Mouse (Mus musculus): ENCODE measurements around the gene Abhd16a. TPM values are rescaled to one million over a fixed set of nuclear protein-coding genes. Genes with fewer than 3 reads are reported as not detected.

Abhd16a gene
- polyA plus RNA-seq, 1 experiment from 2014 or later, result 77.3 TPM

DNA sequence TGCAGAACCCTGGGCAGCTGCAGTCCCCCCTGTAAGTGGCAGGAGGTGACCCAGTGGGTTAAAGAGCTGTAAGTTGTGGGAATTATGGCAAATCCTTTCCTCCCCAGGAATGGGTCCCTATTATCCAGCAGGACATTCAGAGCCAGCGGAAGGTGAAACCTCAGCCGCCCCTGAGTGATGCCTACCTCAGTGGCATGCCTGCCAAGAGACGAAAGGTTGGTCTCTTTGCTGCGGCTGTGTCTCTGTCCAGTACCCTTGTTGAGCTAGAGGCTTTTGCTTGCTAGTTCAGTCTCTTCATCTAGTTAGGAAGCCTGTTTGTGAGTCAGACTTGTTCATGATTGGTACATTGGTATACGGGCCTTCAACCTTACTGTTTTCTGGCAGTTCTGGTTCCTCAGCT lies 57.1 kb downstream of the Abhd16a start:
- ChIA-PET POLR2A (interaction anchor here (1.8 to 3.7 kb wide), 2 partner anchors 9 to 13 kb away, joined by 11 to 17 read pairs; no protein-coding TSS in a partner anchor), CTCF (interaction anchor here (0.7 to 0.9 kb wide), 2 partner anchors 8 to 22 kb away, joined by 3 to 4 read pairs; no protein-coding TSS in a partner anchor)
- ATAC-seq (no peak), DNase-seq (ENCODE audit: low read depth, low spot score) (no peak)
- no peak for TF ChIP-seq CTCF (IDR thresholded peaks at IDR 0.05)
- no peaks in the 10 kb centered on the region for H3K27me3 ChIP-seq
- in situ Hi-C loops (cut with MboI; ENCODE audit: low pct_unique_long_range_greater_than_20kb), result loop anchor here (25.0 kb wide), 1 partner anchor 509 kb away; the partner anchor contains the start of genes Atf6b, Fkbpl, Ppt2 and Prrt1

GRCm38 (mm10) chr17:35147348-35147747 lies 58.3 kb downstream of the Abhd16a start:
- TF ChIP-seq CTCF (IDR thresholded peaks at IDR 0.05), result no peak
- no peaks in the 10 kb centered on the region for H3K27me3 ChIP-seq
- DNase-seq (ENCODE audit: low read depth, low spot score) (no peak), ATAC-seq (no peak)
- ChIA-PET POLR2A (interaction anchor here (0.7 to 3.7 kb wide), 6 partner anchors 10 to 215 kb away, joined by 5 to 17 read pairs (median 7); partner anchors contain the start of gene Prrc2a), CTCF (interaction anchor here (0.7 to 1.1 kb wide), 2 partner anchors 12 to 18 kb away, joined by 3 read pairs; no protein-coding TSS in a partner anchor)
- in situ Hi-C loops (cut with MboI; ENCODE audit: low pct_unique_long_range_greater_than_20kb), result loop anchor here (25.0 kb wide), 1 partner anchor 510 kb away; the partner anchor contains the start of genes Atf6b, Fkbpl, Ppt2 and Prrt1

GRCm38 (mm10) chr17:35147922-35148639 lies 59.0 kb downstream of the Abhd16a start:
- no peak for DNase-seq (ENCODE audit: low read depth, low spot score)
- no peak for TF ChIP-seq CTCF (IDR thresholded peaks at IDR 0.05)
- POLR2A ChIA-PET, result interaction anchor here (0.7 to 3.7 kb wide), 6 partner anchors 9 to 216 kb away, joined by 5 to 17 read pairs (median 7); partner anchors contain the start of gene Prrc2a
- CTCF ChIA-PET, result interaction anchor here (1.1 kb wide), 1 partner anchor 18 kb away, joined by 3 read pairs; no protein-coding TSS in a partner anchor
- H3K27me3 ChIP-seq, result no peaks in the 10 kb centered on the region
- ATAC-seq, result no peak
- in situ Hi-C loops (cut with MboI; ENCODE audit: low pct_unique_long_range_greater_than_20kb), result loop anchor here (25.0 kb wide), 1 partner anchor 511 kb away; the partner anchor contains the start of genes Atf6b, Fkbpl, Ppt2 and Prrt1

DNA sequence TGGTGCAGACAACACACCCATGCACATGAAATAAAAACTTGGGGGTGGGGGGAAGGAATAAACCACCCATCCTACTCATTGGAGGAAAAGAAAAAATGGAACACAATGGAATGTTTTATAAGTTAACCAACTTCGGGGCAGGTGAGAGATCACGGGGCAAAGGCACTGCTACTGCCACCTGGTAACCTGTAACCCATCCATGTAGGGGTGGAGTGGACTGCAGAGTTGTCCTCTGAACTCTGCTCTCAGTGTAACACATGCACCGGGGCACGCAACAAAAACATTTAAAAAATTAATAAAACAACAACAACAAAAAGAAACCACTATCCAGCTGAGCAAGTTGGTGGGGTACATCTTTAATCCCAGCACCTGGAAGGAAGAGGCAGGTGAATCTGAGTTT lies 63.1 kb downstream of the Abhd16a start:
- CTCF ChIA-PET, result interaction anchor here (1.2 kb wide), 1 partner anchor 10 kb away, joined by 4 read pairs; no protein-coding TSS in a partner anchor
- no peaks in the 10 kb centered on the region for H3K27me3 ChIP-seq
- no peak for ATAC-seq
- no peak for TF ChIP-seq CTCF (IDR thresholded peaks at IDR 0.05)
- POLR2A ChIA-PET, result interaction anchor here (1.2 kb wide), 1 partner anchor 11 kb away, joined by 5 read pairs; no protein-coding TSS in a partner anchor
- DNase-seq (ENCODE audit: low read depth, low spot score), result no peak
- in situ Hi-C loops (cut with MboI; ENCODE audit: low pct_unique_long_range_greater_than_20kb), result no loop called here

Other genes with a start within 250 kb of the Abhd16a start
- 69.3 TPM for gene Skiv2l, start 239.1 kb upstream of the Abhd16a start, polyA plus RNA-seq (2021)
- gene Nelfe, start 238.9 kb upstream of the Abhd16a start, polyA plus RNA-seq (2021), result 73.2 TPM
- gene Cfb, start 226.7 kb upstream of the Abhd16a start, polyA plus RNA-seq (2021), result 3.1 TPM
- 33.5 TPM for gene Zbtb12, start 209.8 kb upstream of the Abhd16a start, polyA plus RNA-seq (2021)
- gene Gm20547, start 207.2 kb upstream of the Abhd16a start, polyA plus RNA-seq (2021), result not detected
- 0.65 TPM for gene C2, start 191.0 kb upstream of the Abhd16a start, polyA plus RNA-seq (2021)
- gene Ehmt2, start 190.8 kb upstream of the Abhd16a start, polyA plus RNA-seq (2021), result 200 TPM
- 0.37 TPM for gene Slc44a4, start 174.8 kb upstream of the Abhd16a start, polyA plus RNA-seq (2021)
- gene Neu1, start 158.0 kb upstream of the Abhd16a start, polyA plus RNA-seq (2021), result 75.4 TPM
- 47.3 TPM for gene Hspa1b, start 130.0 kb upstream of the Abhd16a start, polyA plus RNA-seq (2021)
- gene Gm20481, start 119.4 kb upstream of the Abhd16a start, polyA plus RNA-seq (2021), result 1.2 TPM
- gene Hspa1a, start 117.1 kb upstream of the Abhd16a start, polyA plus RNA-seq (2021), result 9.2 TPM
- gene Hspa1l, start 116.6 kb upstream of the Abhd16a start, polyA plus RNA-seq (2021), result 1.9 TPM
- gene Lsm2, start 107.4 kb upstream of the Abhd16a start, polyA plus RNA-seq (2021), result 64.4 TPM
- 123 TPM for gene Vars, start 88.3 kb upstream of the Abhd16a start, polyA plus RNA-seq (2021)
- 1.2 TPM for gene Vwa7, start 72.7 kb upstream of the Abhd16a start, polyA plus RNA-seq (2021)
- gene Sapcd1, start 61.2 kb upstream of the Abhd16a start, polyA plus RNA-seq (2021), result 0.64 TPM
- 2.9 TPM for gene Msh5, start 42.5 kb upstream of the Abhd16a start, polyA plus RNA-seq (2021)
- gene Clic1, start 39.3 kb upstream of the Abhd16a start, polyA plus RNA-seq (2021), result 671 TPM
- gene Ddah2, start 30.2 kb upstream of the Abhd16a start, polyA plus RNA-seq (2021), result 198 TPM
- not detected for gene Ly6g6c, start 23.9 kb upstream of the Abhd16a start, polyA plus RNA-seq (2021)
- not detected for gene Mpig6b, start 23.1 kb upstream of the Abhd16a start, polyA plus RNA-seq (2021)
- gene Ly6g6e, start 12.4 kb upstream of the Abhd16a start, polyA plus RNA-seq (2021), result not detected
- gene Ly6g6d, start 11.2 kb upstream of the Abhd16a start, polyA plus RNA-seq (2021), result 0.19 TPM
- gene Ly6g6f, start 3.7 kb upstream of the Abhd16a start, polyA plus RNA-seq (2021), result not detected
- not detected for gene Ly6g5c, start 19.0 kb downstream of the Abhd16a start, polyA plus RNA-seq (2021)
- gene Ly6g5b, start 26.2 kb downstream of the Abhd16a start, polyA plus RNA-seq (2021), result 0.27 TPM
- gene Gpank1, start 32.2 kb downstream of the Abhd16a start, polyA plus RNA-seq (2021), result 28.4 TPM
- gene Csnk2b, start 32.8 kb downstream of the Abhd16a start, polyA plus RNA-seq (2021), result 254 TPM
- gene D17H6S53E, start 37.1 kb downstream of the Abhd16a start, polyA plus RNA-seq (2021), result 29.3 TPM
- 0.15 TPM for gene Apom, start 42.8 kb downstream of the Abhd16a start, polyA plus RNA-seq (2021)
- gene Bag6, start 45.9 kb downstream of the Abhd16a start, polyA plus RNA-seq (2021), result 283 TPM
- gene Prrc2a, start 75.6 kb downstream of the Abhd16a start, polyA plus RNA-seq (2021), result 300 TPM
- gene Aif1, start 86.8 kb downstream of the Abhd16a start, polyA plus RNA-seq (2021), result 0.14 TPM
- gene Lst1, start 99.2 kb downstream of the Abhd16a start, polyA plus RNA-seq (2021), result not detected
- not detected for gene Ltb, start 105.2 kb downstream of the Abhd16a start, polyA plus RNA-seq (2021)
- gene Tnf, start 112.7 kb downstream of the Abhd16a start, polyA plus RNA-seq (2021), result not detected
- gene Lta, start 116.1 kb downstream of the Abhd16a start, polyA plus RNA-seq (2021), result 0.14 TPM
- gene Gm16181, start 131.6 kb downstream of the Abhd16a start, polyA plus RNA-seq (2021), result 0.54 TPM
- gene Atp6v1g2, start 144.4 kb downstream of the Abhd16a start, polyA plus RNA-seq (2021), result 3.7 TPM
- 32.8 TPM for gene Nfkbil1, start 146.5 kb downstream of the Abhd16a start, polyA plus RNA-seq (2021)
- gene Ddx39b, start 152.5 kb downstream of the Abhd16a start, polyA plus RNA-seq (2021), result 321 TPM
- gene H2-D1, start 173.5 kb downstream of the Abhd16a start, polyA plus RNA-seq (2021), result 112 TPM
- gene H2-Q1, start 231.1 kb downstream of the Abhd16a start, polyA plus RNA-seq (2021), result 1.1 TPM

Data from Patski (cell line).